Mouse (Mus musculus): ENCODE results near the gene Map2k6. TPM values are rescaled to one million over a fixed set of nuclear protein-coding genes. Genes with fewer than 3 reads are reported as not detected.
A peak's percentile ranks its signal among the peaks of the same experiment; 100 is the strongest.

Map2k6 gene
- total RNA-seq, 2 experiments from 2014 or later = 23.1 to 25.4 TPM

- intact Hi-C loops (cut with DNase I) = loop anchor here (5.0 kb wide), 2 partner anchors 129 to 144 kb away; no protein-coding TSS in a partner anchor
Measured at GRCm38 (mm10) chr11:110496061-110496446, 97.1 kb downstream of the Map2k6 start.

GRCm38 (mm10) chr11:110497743-110498142 lies 98.8 kb downstream of the Map2k6 start:
- intact Hi-C loops (cut with DNase I) = loop anchor here (2.0 to 5.0 kb wide), 4 partner anchors 130 to 1033 kb away; no protein-coding TSS in a partner anchor
- Histone ChIP-seq H3K27ac (no peak overlapping the region), H3K4me3 (no peak overlapping the region)
- no peak for DNase-seq (ENCODE audit: extremely low spot score in 1 of 2, low spot score in 2 of 2)
- no peak for TF ChIP-seq CTCF (IDR thresholded peaks at IDR 0.05)

More at GRCm38 (mm10) chr11:110496061-110496446, 97.1 kb downstream of the Map2k6 start:
- TF ChIP-seq CTCF (IDR thresholded peaks at IDR 0.05) = peak; percentile 77
- peak; percentile 60 to 81 for DNase-seq (ENCODE audit: extremely low spot score in 1 of 2, low spot score in 2 of 2)
- no peak overlapping the region for H3K27ac ChIP-seq
- no peak overlapping the region for H3K4me3 ChIP-seq

GRCm38 (mm10) chr11:110498651-110499213 lies 99.8 kb downstream of the Map2k6 start:
- Histone ChIP-seq H3K4me3 (no peak overlapping the region), H3K27ac (no peak overlapping the region)
- no peak for DNase-seq (ENCODE audit: extremely low spot score in 1 of 2, low spot score in 2 of 2)
- TF ChIP-seq CTCF (IDR thresholded peaks at IDR 0.05) = peak; percentile 95
- intact Hi-C loops (cut with DNase I) = loop anchor here (2.0 to 5.0 kb wide), 4 partner anchors 131 to 1032 kb away; no protein-coding TSS in a partner anchor

- TF ChIP-seq CTCF (IDR thresholded peaks at IDR 0.05) = no peak
- Histone ChIP-seq H3K27ac (no peak overlapping the region), H3K4me3 (no peak overlapping the region)
- intact Hi-C loops (cut with DNase I) = no loop called here
- DNase-seq (ENCODE audit: extremely low spot score in 1 of 2, low spot score in 2 of 2) = no peak
Measured at GRCm38 (mm10) chr11:110502937-110503670, 104.2 kb downstream of the Map2k6 start.

- intact Hi-C loops (cut with DNase I) = loop anchor here (5.0 kb wide), 1 partner anchor 546 kb away; no protein-coding TSS in a partner anchor
- H3K4me3 ChIP-seq = no peak overlapping the region
- no peak overlapping the region for H3K27ac ChIP-seq
- DNase-seq (ENCODE audit: extremely low spot score in 1 of 2, low spot score in 2 of 2) = peak; percentile 32 to 40
- no peak; the same call in none of the 2 replicates for TF ChIP-seq CTCF (IDR thresholded peaks at IDR 0.05)
Measured at GRCm38 (mm10) chr11:110511466-110511865, 112.5 kb downstream of the Map2k6 start.

GRCm38 (mm10) chr11:110518648-110519047 lies 119.7 kb downstream of the Map2k6 start:
- H3K27ac ChIP-seq = no peak overlapping the region
- intact Hi-C loops (cut with DNase I) = no loop called here
- DNase-seq (ENCODE audit: extremely low spot score in 1 of 2, low spot score in 2 of 2) = no peak
- H3K4me3 ChIP-seq = no peak overlapping the region
- TF ChIP-seq CTCF (IDR thresholded peaks at IDR 0.05) = no peak

GRCm38 (mm10) chr11:110522906-110523305 lies 124.0 kb downstream of the Map2k6 start:
- no peak for TF ChIP-seq CTCF (IDR thresholded peaks at IDR 0.05)
- no peak overlapping the region for H3K27ac ChIP-seq
- no peak for DNase-seq (ENCODE audit: extremely low spot score in 1 of 2, low spot score in 2 of 2)
- intact Hi-C loops (cut with DNase I) = no loop called here
- no peak overlapping the region for H3K4me3 ChIP-seq

GRCm38 (mm10) chr11:110526156-110526555 lies 127.2 kb downstream of the Map2k6 start:
- Histone ChIP-seq H3K4me3 (no peak overlapping the region), H3K27ac (no peak overlapping the region)
- intact Hi-C loops (cut with DNase I) = no loop called here
- TF ChIP-seq CTCF (IDR thresholded peaks at IDR 0.05) = no peak
- DNase-seq (ENCODE audit: extremely low spot score in 1 of 2, low spot score in 2 of 2) = no peak

GRCm38 (mm10) chr11:110531087-110531486 lies 132.2 kb downstream of the Map2k6 start:
- no peak overlapping the region for H3K27ac ChIP-seq
- DNase-seq (ENCODE audit: extremely low spot score in 1 of 2, low spot score in 2 of 2) = no peak
- no peak overlapping the region for H3K4me3 ChIP-seq
- intact Hi-C loops (cut with DNase I) = loop anchor here (10.0 kb wide), 1 partner anchor 534 kb away; the partner anchor contains the start of gene Kcnj2
- no peak for TF ChIP-seq CTCF (IDR thresholded peaks at IDR 0.05)

- intact Hi-C loops (cut with DNase I) = loop anchor here (10.0 kb wide), 1 partner anchor 530 kb away; the partner anchor contains the start of gene Kcnj2
- no peak for TF ChIP-seq CTCF (IDR thresholded peaks at IDR 0.05)
- no peak overlapping the region for H3K27ac ChIP-seq
- no peak for DNase-seq (ENCODE audit: extremely low spot score in 1 of 2, low spot score in 2 of 2)
- H3K4me3 ChIP-seq = no peak overlapping the region
Measured at GRCm38 (mm10) chr11:110534856-110535255, 135.9 kb downstream of the Map2k6 start.

GRCm38 (mm10) chr11:110536533-110536932 lies 137.6 kb downstream of the Map2k6 start:
- intact Hi-C loops (cut with DNase I) = loop anchor here (2.0 to 10.0 kb wide), 2 partner anchors 528 to 986 kb away; partner anchors contain the start of gene Kcnj2
- Histone ChIP-seq H3K4me3 (no peak overlapping the region), H3K27ac (no peak overlapping the region)
- peak; percentile 26 for TF ChIP-seq CTCF (IDR thresholded peaks at IDR 0.05)
- DNase-seq (ENCODE audit: extremely low spot score in 1 of 2, low spot score in 2 of 2) = no peak

GRCm38 (mm10) chr11:110537602-110538001 lies 138.7 kb downstream of the Map2k6 start:
- peak; percentile 77 for TF ChIP-seq CTCF (IDR thresholded peaks at IDR 0.05)
- peak; percentile 78 to 79 for DNase-seq (ENCODE audit: extremely low spot score in 1 of 2, low spot score in 2 of 2)
- intact Hi-C loops (cut with DNase I) = loop anchor here (1.0 to 10.0 kb wide), 3 partner anchors 527 to 985 kb away; partner anchors contain the start of gene Kcnj2
- Histone ChIP-seq H3K27ac (no peak overlapping the region), H3K4me3 (peak overlapping the region; percentile 24; the same call in 1 of the 2 replicates)
